Mouse (Mus musculus) adrenal gland, postnatal 4 days (tissue): Measurements from ENCODE around the gene Mcpt4. TPM values are rescaled to one million over a fixed set of nuclear protein-coding genes. Genes with fewer than 3 reads are reported as not detected.
"Not testable (repeated sequence)": the region's sequence is repeated elsewhere in the genome, so short reads cannot be mapped to it uniquely, and the experiment has no call there.

Experiments used
- DNase-seq, 2 experiments: peaks; one replicate each; pipeline ENCODE4 v3.0.0; 2021 to 2022; ENCODE audit warnings: low spot score in 2 of 2, mixed read lengths in 2 of 2
- long read RNA-seq, 2 experiments: library from polyadenylated mRNA; stranded (forward); transcript quantifications; one replicate each; pipeline ENCODE4 v2.0.0; 2021
- total RNA-seq, 2 experiments: library from RNA; stranded (reverse); gene quantifications; 2 replicates each; pipeline ENCODE4 v1.2.3; 2021

Gene Mcpt4
- total RNA-seq: 1 to 10 TPM; 4.3 to 8.3 TPM
- long read RNA-seq, experiment 1, partial matches to known transcripts: 0 of 2 reads
- long read RNA-seq, experiment 1, other reads (novel, unspliced or antisense): 1 of 2 reads
- long read RNA-seq, experiment 2, partial matches to known transcripts: 0 of 1 reads
- long read RNA-seq, experiment 2, other reads (novel, unspliced or antisense): 0 of 1 reads

- not testable (repeated sequence) for DNase-seq
Measured at GRCm38 (mm10) chr14:56062213-56062612, at the start of gene Mcpt4. Gene Mcpt4, minus strand, starts transcription at chr14:56062313.

DNA sequence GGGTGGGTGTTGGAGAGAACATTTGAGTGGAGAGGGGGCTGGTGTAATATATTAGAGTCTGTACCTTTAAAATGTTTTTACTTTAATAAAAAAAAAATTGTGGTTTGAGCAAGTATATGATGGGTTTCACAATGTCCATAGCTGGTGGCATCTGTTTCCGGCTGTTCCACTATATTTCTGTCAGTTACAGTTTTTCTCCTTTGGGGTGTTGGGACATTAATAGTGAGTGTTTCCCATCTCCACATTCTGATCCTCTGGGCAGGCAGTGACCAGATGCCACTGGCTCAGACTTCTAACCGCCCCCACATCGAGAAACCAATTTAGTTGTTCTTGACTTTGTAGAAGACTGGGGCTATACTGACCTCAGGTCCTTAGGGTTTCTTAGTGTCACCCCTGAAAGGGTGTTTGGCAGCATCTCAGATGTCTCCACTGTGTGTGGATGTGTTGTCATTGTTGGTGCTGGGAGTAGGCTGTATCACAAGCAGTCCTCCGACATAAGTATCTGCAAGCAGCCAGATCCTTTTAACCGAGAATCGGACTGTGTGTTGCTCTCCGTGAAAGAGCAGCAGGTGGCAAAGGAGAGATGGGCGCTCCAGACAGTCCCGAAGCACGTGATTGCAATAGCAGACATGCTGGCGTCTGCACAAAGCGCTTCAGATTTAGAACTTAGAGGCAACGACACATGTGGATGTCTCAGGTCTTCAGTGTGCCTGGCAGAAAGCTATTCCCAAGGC is 43.5 kb upstream of the Mcpt4 start:
- no peak for DNase-seq

DNA sequence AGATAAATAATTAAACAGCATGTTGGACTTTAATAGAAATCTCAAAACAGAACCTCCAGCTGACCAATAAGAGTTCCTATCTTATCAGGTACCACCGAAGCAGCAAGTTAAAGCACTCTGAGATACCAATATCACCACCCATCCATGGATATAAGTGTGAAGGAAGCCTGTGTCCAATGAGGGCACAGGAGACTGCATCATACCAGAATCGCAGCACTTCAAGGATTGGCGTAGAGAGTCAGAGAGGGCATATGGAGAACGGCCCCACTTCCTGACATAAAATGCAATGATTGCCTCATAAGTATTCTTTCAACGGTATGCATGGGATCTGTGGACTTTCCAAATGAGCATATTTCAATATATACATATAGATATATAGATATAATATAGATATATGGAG is 42.9 kb upstream of the Mcpt4 start:
- DNase-seq: no peak

DNA sequence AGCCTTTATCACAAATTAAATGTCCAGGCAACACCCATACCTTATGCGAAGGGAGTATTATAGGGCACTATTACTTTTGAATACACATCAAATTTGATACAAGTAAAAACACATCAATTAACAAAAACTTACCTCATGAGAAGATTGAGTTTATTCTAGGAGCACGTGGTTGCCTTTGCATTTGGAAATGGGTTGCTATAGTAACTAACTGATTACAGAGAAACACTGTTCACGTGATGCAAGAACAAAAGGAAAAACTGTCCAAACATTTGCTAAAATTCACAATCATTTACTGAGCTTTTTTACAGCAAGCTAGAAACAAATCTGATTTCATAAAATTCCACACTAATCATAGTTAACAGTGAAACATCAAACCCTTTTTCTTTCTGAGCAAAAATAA is 41.3 kb upstream of the Mcpt4 start:
- no peak for DNase-seq

GRCm38 (mm10) chr14:56102386-56102785 is 40.3 kb upstream of the Mcpt4 start, which contains the start of gene Ctsg:
Gene Ctsg, minus strand, starts transcription at chr14:56102574.
- DNase-seq: no peak

- DNase-seq: no peak
Measured at GRCm38 (mm10) chr14:56098940-56099339, 36.8 kb upstream of the Mcpt4 start.

GRCm38 (mm10) chr14:56097597-56097996 is 35.5 kb upstream of the Mcpt4 start:
- no peak for DNase-seq

DNA sequence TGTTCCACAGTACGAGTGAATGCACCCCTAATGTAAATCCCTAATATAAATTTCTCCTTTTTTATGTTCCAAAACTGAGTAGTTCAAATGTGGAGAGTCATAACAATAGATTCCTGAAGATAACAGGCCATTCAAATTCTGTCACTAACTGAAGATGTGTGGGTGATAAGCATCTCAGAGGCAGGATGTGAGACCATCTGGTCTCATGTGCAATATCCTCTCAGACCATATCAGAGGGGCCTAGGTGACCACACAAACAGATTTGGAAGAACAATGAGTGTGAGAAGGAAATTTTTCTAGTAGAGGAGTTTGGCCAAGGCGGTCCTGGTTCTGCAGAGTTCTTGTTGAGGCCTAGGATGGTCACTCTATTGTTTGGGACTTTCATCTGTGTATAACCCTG is 31.2 kb upstream of the Mcpt4 start:
- DNase-seq: no peak

DNA sequence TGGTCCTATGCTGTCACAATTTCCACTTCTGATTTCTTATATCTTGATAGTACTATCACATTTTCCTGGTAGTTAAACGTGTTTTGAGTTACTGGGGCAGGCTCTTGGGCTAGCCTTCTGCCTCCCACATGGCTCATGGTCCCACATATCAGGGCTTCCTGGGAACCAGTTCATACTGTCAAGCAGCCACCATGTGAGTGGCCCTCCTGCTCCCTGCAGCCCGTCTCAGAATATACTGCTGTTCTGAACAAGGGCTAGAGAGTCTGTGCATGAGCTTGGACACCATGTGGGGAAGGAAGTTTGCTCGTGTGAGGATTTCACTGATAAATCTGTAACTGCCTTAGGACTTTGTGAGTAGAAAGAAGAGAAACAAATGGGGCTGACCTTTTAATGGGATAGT is 24.6 kb upstream of the Mcpt4 start:
- no peak for DNase-seq

DNA sequence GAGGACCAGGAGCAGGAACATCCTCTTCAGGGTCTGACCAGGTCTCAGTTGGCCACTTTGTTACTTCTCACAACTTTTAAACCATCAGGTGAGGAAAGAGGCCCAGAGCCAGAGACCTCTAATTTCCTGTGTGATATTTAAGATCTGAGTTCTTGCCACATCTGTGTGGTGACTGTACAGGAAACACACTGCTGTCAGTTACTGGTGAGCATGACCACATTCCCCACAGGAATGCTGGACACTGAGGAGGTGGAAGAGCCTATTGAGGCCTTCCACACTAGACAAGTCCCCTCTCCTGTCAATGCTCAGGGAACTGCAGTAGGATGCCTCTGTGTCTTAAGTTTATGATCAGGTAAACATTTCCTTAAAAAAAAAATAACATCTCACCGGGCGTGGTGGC is 23.1 kb upstream of the Mcpt4 start, which contains the start of gene Mcpt8:
Gene Mcpt8 (minus strand): TSS at position 107 of the 400 bp plus-strand sequence.
- no peak for DNase-seq

DNA sequence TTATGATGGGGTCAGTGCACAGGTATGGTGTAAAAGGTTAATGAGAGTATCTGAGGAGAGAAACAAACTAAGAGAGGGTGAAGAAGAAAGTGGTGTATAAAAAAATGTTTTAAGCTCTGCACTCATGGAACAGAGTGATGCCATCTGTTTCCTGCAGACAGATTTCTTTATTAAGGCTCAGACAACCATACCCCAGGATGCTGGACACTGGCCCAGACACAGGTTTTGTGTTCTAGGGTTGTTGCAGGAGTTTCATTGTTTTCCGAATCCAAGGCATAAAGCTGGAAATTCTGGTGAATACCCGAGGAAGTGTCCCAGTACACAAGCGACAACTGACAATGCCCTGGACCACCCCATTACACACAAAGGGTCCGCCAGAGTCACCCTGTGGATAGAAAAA is 19.9 kb upstream of the Mcpt4 start:
- no peak for DNase-seq

DNA sequence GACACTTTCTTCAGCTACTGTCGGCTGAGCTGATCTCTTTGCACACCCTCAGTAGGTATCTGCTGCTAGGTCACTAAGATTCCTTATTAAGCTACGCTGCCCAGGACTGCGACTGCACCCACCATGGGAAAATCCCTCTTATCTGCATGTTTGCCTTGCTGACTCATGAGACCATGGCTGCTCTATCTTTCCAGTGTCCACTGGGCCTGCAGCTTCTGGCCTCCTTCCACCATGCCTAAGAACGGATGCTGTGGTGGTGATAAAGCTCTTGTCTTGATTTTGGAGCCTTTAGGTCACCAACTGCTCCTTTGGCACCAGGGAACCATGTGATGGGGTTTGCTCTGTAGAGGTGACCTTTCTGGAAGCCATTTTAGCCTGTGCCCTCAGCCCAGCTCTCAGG is 4.4 kb downstream of the Mcpt4 start:
- DNase-seq: no peak

DNA sequence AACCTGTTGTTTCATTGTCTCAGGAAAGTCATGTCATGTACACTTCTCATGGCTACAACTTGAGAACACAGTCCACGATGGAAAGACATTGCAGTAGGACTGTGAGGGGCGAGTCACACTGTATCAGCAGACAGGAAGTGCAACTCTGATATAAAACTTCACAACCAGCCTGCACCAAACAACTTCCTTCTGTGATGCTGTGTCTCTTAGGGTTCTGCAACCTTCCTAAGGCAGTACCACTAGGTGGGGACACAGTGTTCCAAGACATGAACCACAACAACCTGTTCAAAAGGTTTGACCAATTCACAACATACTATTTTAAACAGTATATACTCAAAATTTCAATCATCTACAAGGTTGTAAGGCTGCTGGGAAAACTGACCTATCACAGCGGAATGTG is 6.7 kb downstream of the Mcpt4 start:
- no peak for DNase-seq

DNA sequence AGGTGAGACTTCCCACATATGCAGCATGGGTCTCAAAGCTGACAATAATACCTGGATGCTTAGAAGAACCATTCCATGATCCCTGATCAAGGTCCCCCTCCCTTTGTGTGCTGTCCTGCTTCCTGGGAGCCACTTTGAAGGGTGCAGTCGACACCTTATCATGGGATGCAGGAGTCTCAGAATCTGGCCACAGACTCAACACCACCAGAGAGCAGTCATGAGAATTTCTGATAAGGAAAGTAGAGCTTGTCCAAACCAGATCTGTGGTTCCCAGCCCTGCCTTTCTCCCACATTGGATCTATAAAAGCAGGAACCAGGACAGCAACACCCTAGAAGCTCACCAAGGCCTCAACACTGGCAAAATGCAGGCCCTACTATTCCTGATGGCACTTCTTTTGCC is 20.3 kb downstream of the Mcpt4 start, which contains the start of gene Mcpt2:
Gene Mcpt2 (plus strand): TSS at position 250 of the 400 bp plus-strand sequence.
- not testable (repeated sequence) for DNase-seq

DNA sequence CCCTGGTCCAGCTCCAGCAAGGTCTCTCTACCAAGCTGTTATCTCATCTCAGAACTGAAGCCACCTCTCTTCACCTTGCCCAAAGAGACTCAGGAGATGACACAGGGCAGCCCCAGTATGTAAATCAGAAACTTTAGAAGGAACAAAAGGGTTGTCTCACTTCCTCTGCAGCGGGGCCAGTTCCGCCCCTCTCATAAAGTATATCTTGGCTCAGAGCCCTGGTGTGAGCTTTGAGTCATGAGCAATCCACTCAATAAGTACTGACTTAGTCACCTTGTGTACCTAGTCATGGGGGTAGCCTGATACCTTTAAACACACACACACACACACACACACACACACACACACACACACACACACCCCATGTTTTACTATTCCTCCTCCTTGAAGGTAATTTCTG is 27.7 kb downstream of the Mcpt4 start:
- no peak for DNase-seq

- DNase-seq: not testable (repeated sequence)
Measured at GRCm38 (mm10) chr14:56030395-56030794, 31.7 kb downstream of the Mcpt4 start, which contains the start of gene Mcpt9. Gene Mcpt9, minus strand, starts transcription at chr14:56030495.

GRCm38 (mm10) chr14:56021305-56021704 is 40.8 kb downstream of the Mcpt4 start:
- not testable (repeated sequence) for DNase-seq

DNA sequence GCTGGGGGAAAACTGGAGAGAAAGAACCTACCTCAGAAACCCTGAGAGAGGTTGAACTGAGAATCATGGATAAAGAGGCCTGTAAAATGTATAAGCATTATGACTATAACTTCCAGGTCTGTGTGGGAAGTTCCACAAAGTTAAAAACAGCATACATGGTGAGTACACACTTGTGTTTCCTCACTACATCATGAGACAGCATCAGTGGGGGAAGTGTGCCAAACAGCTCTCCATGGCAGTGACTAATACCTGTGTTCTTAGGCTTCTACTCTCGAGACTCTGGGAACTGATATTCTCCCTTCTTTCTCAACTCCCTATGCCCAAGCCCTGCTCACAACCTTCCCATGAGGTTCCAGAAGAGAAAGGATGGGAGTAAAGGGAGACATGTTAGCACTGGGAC is 42.7 kb downstream of the Mcpt4 start:
- DNase-seq: no peak

DNA sequence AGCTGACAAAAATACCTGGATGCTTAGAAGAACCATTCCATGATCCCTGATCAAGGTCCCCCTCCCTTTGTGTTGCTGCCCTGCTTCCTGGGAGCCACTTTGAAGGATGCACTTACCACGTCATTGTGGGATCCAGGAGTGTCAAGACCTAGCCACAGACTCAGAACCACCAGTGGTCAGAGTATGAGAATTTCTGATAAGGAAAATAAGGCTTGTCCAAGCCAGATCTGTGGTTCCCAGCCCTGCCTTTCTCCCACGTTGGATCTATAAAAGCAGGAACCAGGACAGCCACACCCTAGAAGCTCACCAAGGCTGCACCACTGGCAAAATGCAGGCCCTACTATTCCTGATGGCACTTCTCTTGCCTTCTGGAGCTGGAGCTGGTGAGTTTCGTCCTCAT is 44.4 kb downstream of the Mcpt4 start, which contains the start of gene Mcpt1:
Gene Mcpt1 (plus strand): TSS at position 301 of the 400 bp plus-strand sequence.
- DNase-seq: not testable (repeated sequence)

GRCm38 (mm10) chr14:56013924-56014323 is 48.2 kb downstream of the Mcpt4 start:
- DNase-seq: no peak

DNA sequence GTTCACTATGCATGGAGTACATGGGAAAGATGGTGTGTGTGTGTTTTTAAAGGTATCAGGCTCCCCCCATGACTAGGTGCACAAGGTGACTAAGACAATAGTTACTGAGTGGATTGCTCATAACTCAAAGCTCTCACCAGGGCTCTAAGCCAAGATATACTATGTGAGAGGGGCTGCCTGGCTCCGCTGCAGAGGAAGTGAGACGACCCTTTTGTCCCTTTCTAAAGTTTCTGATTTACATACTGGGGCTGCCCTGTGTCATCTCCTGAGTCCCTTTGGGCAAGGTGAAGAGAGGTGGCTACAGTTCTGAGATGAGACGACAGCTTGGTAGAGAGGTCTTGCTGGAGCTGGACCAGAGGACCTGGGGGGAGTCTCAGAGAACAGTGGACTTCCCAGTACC is 49.0 kb downstream of the Mcpt4 start:
- DNase-seq: no peak
